Mouse (Mus musculus) gastrocnemius, postnatal 4 days (tissue): ENCODE measurements around the gene Gpr152. TPM values are rescaled to one million over a fixed set of nuclear protein-coding genes. Genes with fewer than 3 reads are reported as not detected.
A peak's percentile ranks its signal among the peaks of the same experiment; 100 is the strongest.
"Not testable (repeated sequence)": the region's sequence is repeated elsewhere in the genome, so short reads cannot be mapped to it uniquely, and the experiment has no call there.

ENCODE experiments used
- DNase-seq, 2 experiments: peaks; one replicate each; pipeline ENCODE4 v3.0.0; 2021 to 2022; ENCODE audit warnings: low spot score in 2 of 2, mixed read lengths in 2 of 2
- total RNA-seq, 2 experiments: library from RNA; stranded (reverse); gene quantifications; 2 replicates each; pipeline ENCODE4 v1.2.3; 2021

Gpr152 gene
- total RNA-seq, 2 experiments from 2014 or later: not detected

DNA sequence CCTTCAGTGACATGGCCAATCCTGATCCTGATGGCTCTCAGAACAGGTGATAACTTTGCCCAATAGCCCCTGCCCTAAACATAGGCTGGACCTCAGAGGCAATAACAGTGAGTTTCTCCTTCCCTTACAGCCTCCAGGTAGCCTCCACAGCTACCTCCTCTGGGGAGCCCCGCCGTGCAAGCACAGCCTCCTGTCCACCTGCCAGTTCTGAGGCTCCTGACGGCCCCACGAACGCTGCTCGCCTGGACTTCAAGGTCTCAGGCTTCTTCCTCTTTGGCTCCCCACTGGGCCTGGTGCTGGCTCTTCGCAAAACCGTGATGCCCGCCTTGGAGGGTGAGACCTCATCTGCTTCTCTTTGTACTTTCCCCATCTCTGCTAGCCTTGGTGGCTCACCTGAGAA is 31.1 kb upstream of the Gpr152 start:
- no peak for DNase-seq

GRCm38 (mm10) chr19:4112063-4112960 is 27.3 kb upstream of the Gpr152 start:
- DNase-seq: no peak

DNA sequence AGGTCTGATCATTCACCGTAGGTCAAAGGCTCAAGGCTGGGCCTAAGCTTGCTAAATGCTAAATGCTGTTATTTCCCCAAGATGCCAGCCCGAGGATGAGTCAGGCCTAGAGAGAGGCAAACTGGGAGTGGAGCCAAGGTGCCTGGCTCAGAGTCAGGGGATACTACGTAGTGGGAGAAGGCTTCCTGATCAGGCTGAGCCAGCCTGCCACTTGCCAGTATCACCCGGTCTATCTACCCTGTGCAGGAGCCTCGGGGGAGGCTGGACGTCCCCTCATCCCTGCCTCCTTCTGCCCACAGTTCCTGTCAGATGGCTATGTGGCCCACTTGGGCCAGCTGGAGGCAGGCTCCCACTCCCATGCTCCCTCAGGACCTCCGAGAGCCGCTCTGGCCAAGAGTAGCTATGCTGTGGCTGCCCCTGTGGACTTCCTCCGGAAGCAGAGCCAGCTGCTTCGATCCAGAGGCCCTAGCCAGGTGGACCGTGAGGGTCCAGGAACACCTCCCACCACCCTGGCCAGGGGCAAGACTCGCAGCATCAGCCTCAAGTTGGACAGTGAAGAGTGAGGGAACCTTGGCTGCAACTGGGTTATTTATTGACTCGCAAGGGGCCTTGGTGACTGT is 26.3 kb upstream of the Gpr152 start:
- peak in 1 of 2 experiments; percentile 73 for DNase-seq

- DNase-seq: no peak
Observed at GRCm38 (mm10) chr19:4113806-4114230, 25.8 kb upstream of the Gpr152 start.

DNA sequence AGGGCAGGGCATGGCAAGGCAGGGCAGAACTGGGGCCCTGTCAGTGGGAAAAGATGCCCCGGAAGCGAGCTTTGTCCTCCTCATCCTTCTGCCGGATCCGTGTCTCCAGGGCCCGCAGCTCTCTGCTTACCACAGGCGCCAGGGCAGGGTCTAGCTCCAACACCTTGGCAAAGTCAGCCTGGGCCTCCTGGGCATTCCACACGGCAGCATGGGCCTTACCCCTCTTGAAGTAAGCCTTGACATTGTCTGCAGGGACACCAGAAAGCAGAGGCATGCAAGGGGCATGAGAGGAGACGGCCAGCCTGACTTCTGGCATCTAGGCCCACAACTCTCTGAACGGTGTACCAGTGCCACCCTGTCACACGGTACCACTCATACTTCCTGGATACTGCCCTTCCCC is 25.0 kb upstream of the Gpr152 start:
- DNase-seq: no peak

DNA sequence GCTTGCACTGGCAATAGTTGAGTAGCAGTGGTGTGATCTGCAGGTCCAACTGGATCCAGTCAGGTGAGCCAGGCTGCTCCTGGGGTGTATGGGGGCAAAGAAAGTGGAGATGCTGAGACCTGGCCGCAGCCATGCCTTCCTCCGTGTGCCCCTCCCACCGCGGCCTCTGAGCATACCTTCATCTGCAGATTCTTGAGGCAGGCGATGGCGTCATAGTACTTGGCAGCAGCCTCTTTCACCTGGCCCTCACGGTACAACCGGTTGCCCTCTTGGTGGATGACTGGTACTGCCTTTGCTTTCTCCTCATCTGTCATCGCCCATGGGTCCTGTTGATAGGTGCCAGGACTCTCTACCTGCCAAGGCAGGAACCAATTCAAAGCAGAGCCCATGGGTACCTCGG is 24.4 kb upstream of the Gpr152 start:
- no peak for DNase-seq

DNA sequence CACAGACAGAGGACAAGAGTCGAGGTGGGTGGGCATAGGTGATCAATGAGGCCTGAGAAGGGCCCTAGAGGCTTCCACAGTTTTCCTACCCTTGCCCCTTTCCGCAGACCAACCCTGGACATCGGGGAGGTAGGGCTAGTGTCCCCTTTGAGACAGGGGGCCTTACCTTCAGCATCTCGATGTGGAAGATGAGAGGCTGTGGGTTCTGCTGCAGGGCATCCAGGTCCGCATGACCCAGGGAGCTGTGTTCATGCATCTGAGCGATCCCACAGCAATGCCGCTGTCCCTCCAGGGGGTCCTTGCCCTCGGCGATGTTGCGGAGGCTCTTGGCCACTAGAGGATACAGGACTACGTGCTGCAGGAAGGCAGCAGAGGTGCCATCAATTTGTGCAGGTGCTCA is 23.8 kb upstream of the Gpr152 start:
- no peak for DNase-seq

DNA sequence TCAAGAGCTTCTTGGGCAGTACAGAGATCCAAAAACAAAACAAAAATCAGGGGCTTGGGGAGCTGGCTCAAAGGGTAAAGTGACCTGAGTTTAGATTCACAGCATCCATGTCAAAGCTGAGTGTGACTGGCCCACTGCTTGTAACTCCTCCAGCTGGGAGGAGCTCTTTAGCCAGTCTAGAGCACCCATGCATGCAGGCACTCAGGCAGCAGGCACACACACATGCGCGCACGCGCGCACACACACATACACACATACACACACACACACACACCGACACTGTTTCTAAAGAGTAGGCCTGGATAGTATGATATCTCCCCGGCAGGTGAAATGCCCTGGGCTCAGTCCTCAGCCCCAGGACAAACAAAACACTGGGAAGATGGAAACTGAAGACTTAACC is 22.6 kb upstream of the Gpr152 start:
- no peak for DNase-seq

DNA sequence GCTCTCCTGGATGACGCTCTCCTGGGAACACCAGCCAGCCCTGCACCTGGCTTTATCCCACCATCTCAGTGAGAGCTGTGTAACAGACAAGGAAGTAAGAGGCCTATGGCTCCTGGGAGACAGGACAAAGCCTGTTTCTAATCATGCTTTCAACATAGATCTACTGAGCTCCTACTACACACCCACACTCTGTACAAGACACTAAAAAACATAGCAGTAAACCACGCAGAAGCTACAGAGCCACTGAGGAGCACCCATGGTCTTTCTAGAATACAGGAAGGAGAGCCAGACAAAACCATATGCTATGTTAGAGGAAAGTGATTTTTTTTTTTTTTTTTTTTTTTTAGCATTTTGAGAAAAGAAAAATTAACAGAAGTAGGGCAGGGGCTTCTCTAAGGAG is 21.2 kb upstream of the Gpr152 start:
- no peak for DNase-seq

- DNase-seq: no peak
Observed at GRCm38 (mm10) chr19:4119716-4120487, 19.7 kb upstream of the Gpr152 start.

DNA sequence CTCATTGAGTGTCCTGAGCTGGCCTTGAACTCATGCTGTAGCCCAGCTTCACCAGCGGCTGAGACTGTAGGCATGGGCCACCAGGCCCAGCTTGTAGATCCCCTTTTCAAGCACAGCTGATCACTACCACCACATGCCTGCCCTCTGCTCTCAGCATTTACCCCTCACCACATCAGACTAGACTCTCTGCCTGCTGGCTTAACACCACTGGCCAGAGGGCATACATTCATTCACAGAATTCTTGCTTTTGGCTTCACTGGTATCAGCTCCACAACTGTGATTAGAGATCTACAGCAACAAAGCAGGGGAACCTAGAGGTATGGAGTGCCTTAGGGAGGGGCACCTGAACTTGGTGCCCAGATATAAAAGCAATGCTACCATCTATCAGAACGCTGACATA is 19.1 kb upstream of the Gpr152 start:
- no peak for DNase-seq

DNA sequence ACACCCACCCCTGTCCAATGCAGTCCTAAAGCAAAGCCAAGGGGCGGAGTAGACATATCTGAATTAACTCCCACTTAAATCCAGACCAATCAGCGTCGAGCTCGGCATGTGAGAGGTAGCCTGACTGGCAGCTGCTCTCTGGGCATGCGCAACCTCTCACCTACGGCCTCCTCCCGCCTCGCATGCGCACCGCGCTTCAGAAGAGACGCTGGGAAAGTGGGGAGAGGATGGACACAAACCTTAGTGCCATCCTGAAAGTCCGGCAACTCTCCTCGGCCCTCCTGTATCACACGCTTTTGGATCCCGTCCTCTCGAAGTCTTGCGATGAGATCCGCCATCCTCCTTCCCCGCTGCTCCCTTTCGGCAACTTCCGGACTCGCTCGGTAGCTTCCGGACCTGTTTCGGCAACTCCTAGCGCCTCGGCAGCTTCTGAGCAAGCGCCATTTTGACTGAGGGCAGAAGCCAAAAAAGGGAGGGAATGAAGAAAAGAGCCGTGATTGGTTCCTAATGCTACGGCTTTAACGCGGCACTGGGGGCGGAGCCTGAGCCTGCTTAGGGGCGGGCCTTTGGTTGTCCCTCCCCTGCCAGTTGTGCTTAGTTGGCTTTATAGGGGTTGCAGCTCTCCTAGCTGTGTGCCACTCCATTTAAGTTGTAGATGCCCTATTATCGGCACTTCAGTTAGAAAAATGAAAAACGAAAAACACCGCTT is 18.3 kb upstream of the Gpr152 start:
- peak; percentile 90 to 98 for DNase-seq

DNA sequence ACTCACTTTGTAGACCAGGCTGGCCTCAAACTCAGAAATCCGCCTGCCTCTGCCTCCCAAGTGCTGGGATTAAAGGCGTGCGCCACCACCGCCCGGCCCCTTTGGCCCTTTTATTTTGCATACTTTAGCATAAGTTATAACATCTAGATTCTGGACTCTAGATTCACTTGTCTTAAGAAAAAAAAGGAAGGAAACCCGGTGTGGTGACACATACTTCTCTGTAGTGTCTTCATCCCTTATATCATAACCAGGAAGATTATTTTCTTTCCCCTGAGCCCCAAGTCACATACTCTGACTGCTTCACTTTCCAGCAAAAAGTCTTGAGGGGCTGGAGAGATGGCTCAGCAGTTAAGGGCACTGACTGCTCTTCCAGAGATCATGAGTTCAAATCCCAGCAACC is 17.7 kb upstream of the Gpr152 start:
- not testable (repeated sequence) for DNase-seq

DNA sequence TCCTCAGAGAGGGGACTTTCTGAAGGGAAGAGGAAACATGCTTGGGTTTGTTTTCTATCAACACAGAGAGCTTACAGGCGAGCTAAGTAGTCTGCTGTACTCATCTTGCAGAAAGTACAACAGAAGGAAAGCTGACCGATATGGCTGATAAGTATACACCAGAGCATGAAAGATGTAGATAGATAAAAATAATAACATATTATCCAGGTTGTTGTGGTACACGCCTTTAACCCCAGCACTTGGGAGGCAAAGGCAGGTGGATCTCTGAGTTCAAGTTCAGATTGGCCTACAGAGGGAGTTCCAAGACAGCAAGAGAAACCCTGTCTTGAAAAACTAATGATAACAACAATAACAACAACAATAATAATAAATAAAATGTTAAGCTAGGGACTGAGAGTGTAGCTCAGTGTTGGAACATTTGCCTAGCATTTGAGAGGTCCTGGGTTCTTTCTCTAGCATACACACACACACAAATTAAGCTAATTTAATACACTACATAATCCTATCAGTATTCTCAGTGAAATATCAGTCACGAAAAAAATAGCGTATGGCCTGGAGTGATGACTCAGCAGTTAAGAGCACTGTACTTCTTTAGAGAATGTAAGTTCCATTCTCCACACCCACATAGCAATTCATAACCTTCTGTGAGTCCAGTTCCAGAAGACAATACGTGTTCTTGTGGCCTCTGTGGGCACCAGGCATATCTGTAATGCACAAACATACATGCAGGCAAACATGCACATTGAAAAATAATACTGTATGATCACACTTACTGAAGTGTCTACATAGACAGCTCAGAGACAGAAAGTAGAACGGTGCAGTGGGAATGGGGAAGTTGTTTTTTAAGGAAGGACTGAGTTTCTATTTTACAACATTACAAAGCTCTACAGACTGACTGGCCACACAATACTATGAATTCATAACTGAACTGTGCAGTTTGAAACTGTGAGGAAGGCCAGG is 16.9 kb upstream of the Gpr152 start:
- DNase-seq: no peak

GRCm38 (mm10) chr19:4124432-4124831 is 15.2 kb upstream of the Gpr152 start:
- DNase-seq: no peak

GRCm38 (mm10) chr19:4125268-4125667 is 14.3 kb upstream of the Gpr152 start:
- DNase-seq: not testable (repeated sequence)

DNA sequence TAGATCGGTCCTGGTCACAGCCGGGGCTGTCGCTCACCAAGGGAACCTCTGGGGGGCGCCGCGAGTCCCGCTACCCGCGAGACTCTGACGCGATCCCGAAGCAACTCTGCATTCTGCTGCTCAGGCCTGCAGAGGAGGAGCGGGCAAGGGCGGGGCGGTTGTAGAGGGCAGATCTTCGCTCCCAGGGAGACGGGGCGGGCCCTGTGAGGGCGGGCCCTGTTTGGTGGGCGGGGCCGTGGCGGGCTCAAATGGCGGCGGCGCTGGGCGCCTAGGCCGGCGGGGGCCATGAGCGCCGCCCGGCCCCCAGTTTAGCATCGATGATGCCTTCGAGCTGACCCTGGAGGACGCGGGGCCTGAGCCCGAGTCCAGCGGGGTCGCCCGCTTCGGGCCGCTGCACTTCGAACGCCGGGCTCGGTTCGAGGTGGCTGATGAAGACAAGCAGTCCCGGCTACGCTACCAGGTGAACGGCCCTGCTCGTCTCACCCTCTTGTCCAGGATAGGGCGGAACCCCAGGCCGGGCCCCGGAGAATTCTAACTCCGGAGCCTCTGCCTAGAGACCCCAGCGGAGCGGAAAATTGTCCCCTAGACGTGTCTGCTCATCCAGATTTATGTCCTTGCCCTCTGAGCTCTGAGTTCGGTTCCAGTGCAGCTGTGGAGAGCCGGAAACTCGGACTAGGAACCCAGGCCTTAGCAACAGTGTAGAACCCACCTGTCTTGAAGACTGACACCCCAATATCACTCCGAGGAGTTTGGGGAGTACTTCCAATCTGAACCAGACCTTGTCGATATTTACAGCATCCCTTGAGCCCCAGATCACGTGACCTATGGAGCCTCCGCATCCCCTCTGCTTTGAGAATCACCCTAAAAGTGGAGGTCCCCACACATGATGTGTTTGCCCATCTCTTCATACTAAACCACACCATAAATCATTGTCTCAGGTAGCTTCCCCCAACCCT is 13.6 kb upstream of the Gpr152 start, which contains the start of gene Aip:
Gene Aip, minus strand, starts transcription at position 118 of the 956 bp plus-strand sequence.
- DNase-seq: peak; percentile 96 to 99

DNA sequence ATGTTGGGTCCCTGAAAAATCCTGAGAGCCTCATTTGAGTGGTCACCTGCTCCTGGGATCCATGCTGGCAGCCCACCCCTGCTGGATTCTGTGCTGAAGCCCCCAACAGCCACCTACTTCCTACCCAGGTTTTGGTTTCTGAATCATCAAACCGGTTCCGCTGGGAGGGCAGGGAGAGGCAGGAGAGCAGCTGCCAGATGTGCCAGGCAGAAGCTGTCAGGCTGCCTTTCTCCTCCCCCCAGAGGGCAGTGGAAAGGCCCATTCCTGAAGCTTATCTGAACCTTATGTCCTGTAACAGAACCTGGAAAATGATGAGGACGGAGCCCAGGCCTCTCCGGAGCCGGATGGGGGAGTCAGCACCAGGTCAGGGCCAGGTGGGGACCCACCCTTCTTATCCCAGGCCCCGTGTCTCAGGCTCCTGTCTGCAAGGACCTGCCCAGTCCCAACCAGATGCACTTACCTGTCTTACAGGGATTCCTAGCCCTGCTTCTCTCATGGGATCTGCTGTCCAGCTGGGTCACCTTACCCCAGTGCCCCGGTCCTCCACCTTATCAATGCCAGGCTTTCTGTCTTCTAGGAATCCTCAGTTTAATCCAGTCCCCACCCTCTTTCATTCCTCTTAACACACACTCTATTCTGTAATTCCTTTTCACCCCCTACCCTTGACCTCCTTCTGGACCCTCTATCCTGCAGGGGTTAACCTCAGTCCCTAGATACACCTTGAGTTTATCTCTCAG is 12.7 kb upstream of the Gpr152 start:
- no peak for DNase-seq
